Comparison of ENCODE assay signal across 7 mouse cellular contexts in the genomic region with DNA sequence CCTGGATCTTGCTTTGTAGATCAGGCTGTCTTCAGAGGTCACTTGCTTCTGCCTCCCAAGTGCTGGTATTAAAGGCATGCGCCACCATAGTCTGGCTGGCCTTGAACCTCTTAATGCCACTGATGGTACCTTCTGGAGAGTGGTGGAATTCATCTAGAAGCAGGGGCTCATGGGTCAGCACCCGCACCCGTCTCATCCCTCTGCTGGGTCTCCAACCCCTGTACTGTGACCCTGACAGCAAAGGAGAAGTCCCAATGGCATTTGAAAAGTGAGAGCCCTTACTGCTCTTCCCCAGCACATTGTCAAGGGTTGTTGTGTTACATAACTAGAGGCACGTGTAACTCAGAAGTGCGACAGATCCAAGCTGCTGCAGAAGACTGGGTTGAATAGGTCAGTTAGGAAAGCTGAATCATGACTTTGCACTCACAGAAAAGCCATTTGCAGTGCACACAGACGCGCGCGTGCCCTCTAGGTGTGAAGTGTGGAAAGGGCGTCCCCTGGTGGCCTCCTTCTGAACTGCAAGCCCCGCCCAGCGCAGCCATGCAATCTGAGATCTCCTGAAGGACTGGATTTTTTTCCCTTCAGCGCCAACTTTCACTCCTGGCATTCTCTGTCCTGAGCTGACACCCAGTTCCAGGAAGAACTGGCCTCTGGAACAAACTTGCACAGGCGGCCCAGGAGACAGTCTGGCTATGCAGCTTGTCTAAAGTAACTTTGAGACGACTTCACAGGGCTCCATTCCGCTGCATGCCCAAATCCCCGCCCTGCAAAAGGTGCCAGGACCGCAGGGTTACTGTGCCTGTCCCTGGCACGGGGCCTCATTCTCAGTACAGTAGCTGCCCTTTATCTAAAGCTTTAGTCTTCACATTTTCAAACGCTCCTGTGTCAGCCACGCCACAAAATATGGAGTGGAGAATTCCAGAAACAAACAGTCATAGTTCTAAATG. TPM values are rescaled to one million over a fixed set of nuclear protein-coding genes. Genes with fewer than 3 reads are reported as not detected.
DNase-seq lines count a peak whose midpoint lies in the region; ATAC-seq and TF ChIP-seq lines count a peak whose summit lies in the region.

No protein-coding gene starts in this region.

- peak overlapping the region; percentile 44 for H3K4me2 ChIP-seq in embryonic facial prominence, embryonic 13.5 days
- H3K4me2 ChIP-seq in limb, embryonic 13.5 days (replicated peaks): peak overlapping the region; percentile 49
- no peak overlapping the region for H3K4me2 ChIP-seq in midbrain, postnatal 0 days (ENCODE audit: low read depth, low read length, poor library complexity, severe bottlenecking)

- H3K27me3 ChIP-seq in embryonic facial prominence, embryonic 13.5 days: peaks cover 17% of the 10 kb centered on the region
- H3K27me3 ChIP-seq in heart, adult 2 months (ENCODE audit: control insufficient read depth, insufficient read depth, low read length): no peaks in the 10 kb centered on the region
- H3K27me3 ChIP-seq in limb, embryonic 13.5 days: peaks cover 31% of the 10 kb centered on the region
- no peaks in the 10 kb centered on the region for H3K27me3 ChIP-seq in midbrain, postnatal 0 days (ENCODE audit: insufficient read depth, low read length)

- TF ChIP-seq EP300 in heart, adult 2 months (IDR thresholded peaks at IDR 0.05; ENCODE audit: insufficient read depth, low read depth, low read length): peak; percentile 90

- no peaks in the 10 kb centered on the region for H3K79me2 ChIP-seq in heart, adult 2 months (replicated peaks; ENCODE audit: control insufficient read depth, insufficient read depth, low read length)

- peak overlapping the region; percentile 18; the same call in 1 of the 2 replicates for H3K4me3 ChIP-seq in embryonic facial prominence, embryonic 13.5 days
- H3K4me3 ChIP-seq in heart, adult 2 months: peak overlapping the region; percentile 30
- peak overlapping the region; percentile 17; the same call in 1 of the 2 replicates for H3K4me3 ChIP-seq in limb, embryonic 13.5 days
- H3K4me3 ChIP-seq in midbrain, postnatal 0 days (ENCODE audit: low read depth, low read length): no peak overlapping the region

- H3K36me3 ChIP-seq in embryonic facial prominence, embryonic 13.5 days: no peaks in the 10 kb centered on the region
- H3K36me3 ChIP-seq in heart, adult 2 months (ENCODE audit: control insufficient read depth, insufficient read depth, low read length): no peaks in the 10 kb centered on the region
- H3K36me3 ChIP-seq in limb, embryonic 13.5 days: no peaks in the 10 kb centered on the region
- no peaks in the 10 kb centered on the region for H3K36me3 ChIP-seq in midbrain, postnatal 0 days (ENCODE audit: insufficient read depth, low read length)

- H3K27ac ChIP-seq in embryonic facial prominence, embryonic 13.5 days: 0 out of 2 replicates have a peak overlapping the region, but pooled peaks have one; percentile 2
- peak overlapping the region; percentile 57 for H3K27ac ChIP-seq in heart, adult 2 months
- no peak overlapping the region for H3K27ac ChIP-seq in limb, embryonic 13.5 days
- no peak overlapping the region for H3K27ac ChIP-seq in midbrain, postnatal 0 days (ENCODE audit: low read depth, low read length)

- WGBS in embryonic facial prominence, embryonic 13.5 days: 31% methylated on average over 21 of the region's 21 CpGs
- WGBS in heart, adult 2 months: 20% methylated on average over 21 of the region's 21 CpGs
- whole genome bisulfite sequencing in limb, embryonic 13.5 days: 32% methylated on average over 21 of the region's 21 CpGs
- 32% methylated on average over 21 of the region's 21 CpGs for WGBS in midbrain, postnatal 0 days

- peak; percentile 100; the same call in 1 of the 2 replicates for TF ChIP-seq CTCF in heart, adult 2 months (IDR thresholded peaks at IDR 0.05)
- TF ChIP-seq CTCF in midbrain, postnatal 0 days (IDR thresholded peaks at IDR 0.05): peak; percentile 100

- H3K9ac ChIP-seq in embryonic facial prominence, embryonic 13.5 days: peak overlapping the region; percentile 60
- no peak overlapping the region for H3K9ac ChIP-seq in heart, adult 2 months (ENCODE audit: low read depth, low read length)
- peak overlapping the region; percentile 43; the same call in 1 of the 2 replicates for H3K9ac ChIP-seq in limb, embryonic 13.5 days
- H3K9ac ChIP-seq in midbrain, postnatal 0 days (replicated peaks; ENCODE audit: low read length, poor library complexity, severe bottlenecking): no peak overlapping the region

- peaks cover 18% of the 10 kb centered on the region for H3K4me1 ChIP-seq in embryonic facial prominence, embryonic 13.5 days
- no peaks in the 10 kb centered on the region; the same call in 1 of the 2 replicates for H3K4me1 ChIP-seq in heart, adult 2 months (ENCODE audit: control insufficient read depth, insufficient read depth, low read length)
- peaks cover 20% of the 10 kb centered on the region for H3K4me1 ChIP-seq in limb, embryonic 13.5 days
- peaks cover 3% of the 10 kb centered on the region; the same call in 1 of the 2 replicates for H3K4me1 ChIP-seq in midbrain, postnatal 0 days (ENCODE audit: insufficient read depth, low read length)

- ATAC-seq in embryonic facial prominence, embryonic 13.5 days (ENCODE audit: insufficient number of reproducible peaks, insufficient read depth, low FRiP score, low TSS enrichment, low read depth): no peak
- ATAC-seq in limb, embryonic 13.5 days (ENCODE audit: low FRiP score, low read depth): peak; percentile 74
- peak; percentile 78 for ATAC-seq in midbrain, postnatal 0 days (ENCODE audit: low FRiP score)

- intact Hi-C loops in heart, adult 2 months (cut with DNase I): loop anchor here (1.0 to 5.0 kb wide), 3 partner anchors 21 to 133 kb away; a partner anchor contains a TSS

- H3K9me3 ChIP-seq in embryonic facial prominence, embryonic 13.5 days: no peaks in the 10 kb centered on the region
- H3K9me3 ChIP-seq in limb, embryonic 13.5 days: no peaks in the 10 kb centered on the region
- H3K9me3 ChIP-seq in midbrain, postnatal 0 days (ENCODE audit: low read length): no peaks in the 10 kb centered on the region

- DNase-seq in adrenal gland, postnatal 25 days: peak; percentile 91
- DNase-seq in heart, adult 2 months: peak; percentile 89 to 94
- peak; percentile 97 to 99 for DNase-seq in kidney, adult 8-10 months
- DNase-seq in midbrain, postnatal 0 days (ENCODE audit: low spot score): peak; percentile 91
- peak; percentile 78 to 87 for DNase-seq in spleen, postnatal 10 days (ENCODE audit: low spot score in 2 of 2)

- no peak for TF ChIP-seq POLR2A in heart, adult 2 months (IDR thresholded peaks at IDR 0.05; ENCODE audit: insufficient read depth, low read depth, low read length)

RNA-seq across cellular contexts. Expression of a gene that starts 21.1 kb away (rescaled TPM):
- total RNA-seq in adrenal gland, postnatal 25 days (2021): 41.7 and 54.6 TPM in 2 replicates
- 65.8 and 69.4 TPM in 2 replicates for polyA plus RNA-seq in embryonic facial prominence, embryonic 13.5 days (2015; fragmentation: Nextera tagmentation; extraction: Ambion mirVana)
- total RNA-seq in heart, adult 2 months (2021): 10 to 100 TPM; 25.9 to 30.6 TPM
- polyA plus RNA-seq in heart, adult 2 months (2012; rRNA removed): 24.4 and 27.6 TPM in 2 replicates
- polyA plus RNA-seq in limb, embryonic 13.5 days (2015; fragmentation: Nextera tagmentation; extraction: Ambion mirVana): 47.1 and 57.9 TPM in 2 replicates
- 82.8 and 100 TPM in 2 replicates for total RNA-seq in midbrain, postnatal 0 days (2014; rRNA removed)
- polyA plus RNA-seq in midbrain, postnatal 0 days (2015; fragmentation: Nextera tagmentation; extraction: Ambion mirVana): 48.5 and 49.3 TPM in 2 replicates

RNA-seq across cellular contexts. Expression of a gene that starts 52.0 kb away (rescaled TPM):
- total RNA-seq in adrenal gland, postnatal 25 days (2021): 22.4 and 26.9 TPM in 2 replicates
- 39.2 and 48.6 TPM in 2 replicates for polyA plus RNA-seq in embryonic facial prominence, embryonic 13.5 days (2015; fragmentation: Nextera tagmentation; extraction: Ambion mirVana)
- 10 to 100 TPM; 15.0 to 20.6 TPM for total RNA-seq in heart, adult 2 months (2021)
- 19.2 and 21.0 TPM in 2 replicates for polyA plus RNA-seq in heart, adult 2 months (2012; rRNA removed)
- 45.3 and 48.0 TPM in 2 replicates for polyA plus RNA-seq in limb, embryonic 13.5 days (2015; fragmentation: Nextera tagmentation; extraction: Ambion mirVana)
- total RNA-seq in midbrain, postnatal 0 days (2014; rRNA removed): 20.6 and 27.7 TPM in 2 replicates
- polyA plus RNA-seq in midbrain, postnatal 0 days (2015; fragmentation: Nextera tagmentation; extraction: Ambion mirVana): 17.8 and 18.4 TPM in 2 replicates

RNA-seq across cellular contexts. Expression of a gene that starts 58.2 kb away (rescaled TPM):
- total RNA-seq in adrenal gland, postnatal 25 days (2021): 41.5 and 65.4 TPM in 2 replicates
- polyA plus RNA-seq in embryonic facial prominence, embryonic 13.5 days (2015; fragmentation: Nextera tagmentation; extraction: Ambion mirVana): 15.9 and 17.4 TPM in 2 replicates
- 10 to 100 TPM; 26.6 to 28.3 TPM for total RNA-seq in heart, adult 2 months (2021)
- polyA plus RNA-seq in heart, adult 2 months (2012; rRNA removed): 19.3 and 20.3 TPM in 2 replicates
- 17.8 and 21.0 TPM in 2 replicates for polyA plus RNA-seq in limb, embryonic 13.5 days (2015; fragmentation: Nextera tagmentation; extraction: Ambion mirVana)
- total RNA-seq in midbrain, postnatal 0 days (2014; rRNA removed): 43.0 and 49.2 TPM in 2 replicates
- 13.8 and 15.9 TPM in 2 replicates for polyA plus RNA-seq in midbrain, postnatal 0 days (2015; fragmentation: Nextera tagmentation; extraction: Ambion mirVana)

Comparison
In these comparisons a context has a peak if more than half of its experiments do, and no peak if none do; other contexts are left out.
1. H3K27ac ChIP-seq: peak in embryonic facial prominence, embryonic 13.5 days (single experiment) and heart, adult 2 months (single experiment); none in limb, embryonic 13.5 days (single experiment) and midbrain, postnatal 0 days (single experiment).
2. H3K9ac ChIP-seq: peak in embryonic facial prominence, embryonic 13.5 days (single experiment) and limb, embryonic 13.5 days (single experiment); none in heart, adult 2 months (single experiment) and midbrain, postnatal 0 days (single experiment).
3. Peak in every context shown above with its lines, with median percentiles within 50 percentile points of each other: DNase-seq.